Mouse (Mus musculus) cerebellum, adult 9-10 months (tissue): ENCODE data around the gene Catsperz.

ENCODE experiments used
- DNase-seq: peaks from one replicate; pipeline ENCODE4 v3.0.0; 2022

Gene Catsperz

DNA sequence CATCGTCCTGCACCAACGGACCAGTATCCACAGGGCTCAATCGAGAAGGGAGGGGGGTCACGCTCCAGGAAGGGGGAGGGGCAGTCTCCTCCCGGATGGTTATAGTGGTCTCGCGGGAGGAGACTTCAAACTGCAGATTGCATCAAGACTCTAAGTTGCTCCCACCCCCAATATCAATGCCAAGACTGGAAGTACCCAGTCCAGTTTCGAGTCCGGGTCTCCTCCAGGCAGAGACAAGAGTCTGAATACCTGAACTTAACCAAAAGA lies at the start of gene Catsperz:
Gene Catsperz, minus strand, starts transcription at position 74 of the 267 bp plus-strand sequence.
- no peak for DNase-seq

DNA sequence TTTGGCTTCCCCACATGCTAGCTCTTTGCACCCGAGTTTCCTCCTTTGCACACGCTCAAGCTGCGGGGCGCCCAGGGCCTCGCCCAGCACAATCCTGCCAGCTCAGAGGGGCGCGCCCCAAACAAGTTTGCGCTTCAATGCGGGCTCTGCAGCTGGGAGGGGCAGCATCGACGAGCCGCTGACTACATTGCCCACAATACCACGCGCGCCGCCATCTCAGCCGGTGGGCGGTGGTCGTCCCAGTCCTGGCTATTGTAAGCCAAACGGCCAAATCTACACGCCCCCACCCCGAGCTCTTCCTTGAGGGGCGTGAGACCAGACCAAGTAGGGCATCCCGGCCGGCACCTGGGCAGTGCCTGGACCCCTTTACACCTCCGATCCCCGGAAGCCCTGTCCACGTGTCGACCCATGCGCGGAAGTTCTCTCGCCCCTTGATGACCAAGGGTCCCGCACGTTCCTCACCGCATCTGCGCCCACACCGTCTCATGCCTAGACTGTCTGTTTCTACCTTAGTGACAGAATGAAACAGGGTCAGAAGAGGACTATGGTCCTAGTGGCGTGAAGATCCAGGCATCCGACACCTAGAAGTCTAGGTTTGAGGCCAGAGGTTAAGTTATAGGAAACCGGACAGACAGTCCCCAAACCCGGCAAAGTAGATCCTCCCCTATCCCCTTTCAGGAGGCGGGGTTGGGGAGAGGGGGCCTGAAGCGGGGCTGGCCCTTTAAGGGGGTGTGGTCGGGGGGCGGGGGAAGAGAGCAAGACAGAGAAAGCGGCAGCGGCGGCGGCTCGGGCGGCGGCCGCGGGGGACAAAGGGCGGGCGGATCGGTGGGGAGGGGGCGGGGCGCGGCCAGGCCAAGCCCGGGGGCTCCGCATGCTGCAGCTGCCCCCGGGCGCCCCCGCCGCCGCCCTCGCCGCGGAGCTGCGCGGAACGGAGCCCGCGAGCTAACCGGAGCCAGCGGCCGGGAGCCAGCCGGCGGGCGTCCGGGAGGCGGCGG lies 49.3 kb upstream of the Catsperz start, which contains the start of gene Ppp1r14b:
Gene Ppp1r14b, plus strand, starts transcription at position 758 of the 995 bp plus-strand sequence.
- peak; percentile 62 for DNase-seq

DNA sequence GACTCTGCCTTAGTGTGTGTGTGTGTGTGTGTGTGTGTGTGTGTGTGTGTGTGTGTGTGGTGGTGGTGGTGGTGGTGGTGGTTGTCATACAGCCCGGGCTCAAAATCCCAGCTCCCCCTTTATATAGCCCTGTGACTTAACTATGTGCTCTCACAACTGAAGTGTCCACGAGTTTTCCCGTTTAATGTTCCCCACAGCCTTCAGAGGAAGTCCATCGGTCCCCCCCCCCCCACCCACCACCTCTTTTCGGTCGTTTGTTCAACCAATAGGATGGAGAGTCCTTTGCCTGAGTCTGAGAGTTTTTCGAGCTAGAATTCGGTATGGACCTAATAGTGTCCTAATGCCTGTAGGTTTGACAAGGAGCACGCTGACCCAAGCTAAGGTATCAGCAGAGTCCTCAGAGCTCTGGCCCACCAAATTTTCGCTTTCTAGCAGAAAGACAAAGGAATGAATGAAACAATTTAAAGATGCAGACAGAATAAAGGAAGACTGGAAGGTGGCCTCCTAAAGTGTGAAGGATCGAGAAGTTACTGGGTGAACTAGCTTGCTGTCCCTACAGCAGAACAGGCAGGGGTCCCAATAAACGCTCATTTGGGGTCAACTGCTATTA lies 48.5 kb upstream of the Catsperz start:
- DNase-seq = no peak

DNA sequence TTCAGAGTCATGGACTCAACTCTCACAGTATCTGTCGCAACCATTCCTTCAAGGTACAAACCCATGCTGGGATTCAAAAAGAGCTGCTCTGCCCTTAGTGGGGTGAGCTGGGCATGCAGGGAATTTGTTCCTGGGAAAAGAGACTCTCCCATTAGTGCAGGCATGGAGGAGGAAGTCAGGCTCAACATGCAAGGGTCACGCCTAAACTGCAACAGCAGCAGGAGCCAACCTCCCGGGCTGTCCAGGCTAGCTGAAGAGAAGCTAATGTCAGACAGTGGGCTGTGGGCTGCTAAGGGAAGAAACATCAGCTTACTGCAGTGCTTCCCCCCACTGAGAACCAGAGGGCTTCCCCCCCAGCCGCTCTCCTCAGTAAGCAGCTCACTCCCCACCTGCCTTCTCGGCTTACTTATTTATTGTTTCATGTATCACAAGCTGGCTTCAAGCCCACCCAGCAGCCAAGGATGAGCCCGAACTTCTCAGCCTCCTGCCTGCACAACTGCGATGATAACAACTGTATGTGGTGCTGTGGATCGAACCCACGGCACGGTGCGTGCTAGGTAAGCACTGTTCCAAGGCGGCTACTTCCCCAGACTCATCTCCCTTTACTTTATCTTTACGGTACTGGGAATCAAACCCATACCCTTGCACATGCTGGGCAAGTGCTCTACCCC lies 47.2 kb upstream of the Catsperz start:
- no peak for DNase-seq

DNA sequence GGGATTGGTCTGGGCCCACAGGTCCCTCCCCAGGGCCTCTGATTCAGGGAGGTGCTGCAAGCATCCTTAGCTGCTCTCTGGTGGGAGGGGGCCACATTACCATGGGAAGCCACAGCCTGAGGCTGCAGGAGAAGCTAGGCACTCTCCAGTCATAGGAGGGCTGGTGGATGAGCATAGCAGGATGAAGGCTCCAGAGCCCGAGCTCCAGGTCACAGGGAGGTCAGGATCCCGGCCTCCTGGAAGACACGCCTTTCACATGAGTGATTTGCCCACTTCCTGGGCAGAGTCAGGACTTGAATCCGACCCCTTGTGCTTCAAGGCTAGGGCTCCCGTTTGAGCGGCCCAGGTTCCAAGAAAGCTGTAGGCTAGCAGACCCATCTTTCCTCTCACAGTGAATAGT lies 46.5 kb upstream of the Catsperz start:
- DNase-seq = no peak

DNA sequence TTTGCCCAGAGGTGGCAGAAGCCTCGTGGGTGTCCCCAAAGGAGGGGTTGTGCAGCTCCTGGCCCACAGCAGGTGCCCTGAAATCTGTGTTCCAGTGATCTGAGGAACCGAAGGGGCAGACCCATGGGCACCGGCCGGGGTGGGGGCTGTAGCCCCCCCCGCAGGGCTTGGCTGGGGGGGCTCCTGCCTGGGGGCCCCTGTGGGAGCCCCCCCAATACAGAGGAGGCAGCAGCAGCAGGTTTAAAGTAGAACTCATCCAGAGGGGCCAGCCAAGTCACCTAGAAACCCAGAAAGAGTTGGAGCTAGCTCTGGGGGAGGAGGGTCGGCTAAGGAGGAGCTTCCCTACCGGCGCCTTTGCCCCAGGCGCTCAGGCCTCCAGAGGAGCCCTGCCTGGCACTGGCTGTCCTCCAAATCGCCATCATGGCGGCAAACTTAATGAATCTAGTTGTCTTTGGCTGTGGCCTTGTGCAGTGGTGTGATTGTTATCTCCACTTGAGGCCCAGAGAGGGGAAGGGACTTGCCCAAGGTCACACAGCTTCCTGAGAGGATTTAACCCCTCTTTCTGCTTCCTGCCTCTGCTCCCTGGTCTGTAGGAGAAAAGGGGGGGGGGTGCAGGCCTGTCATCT lies 45.4 kb upstream of the Catsperz start:
- DNase-seq = no peak

DNA sequence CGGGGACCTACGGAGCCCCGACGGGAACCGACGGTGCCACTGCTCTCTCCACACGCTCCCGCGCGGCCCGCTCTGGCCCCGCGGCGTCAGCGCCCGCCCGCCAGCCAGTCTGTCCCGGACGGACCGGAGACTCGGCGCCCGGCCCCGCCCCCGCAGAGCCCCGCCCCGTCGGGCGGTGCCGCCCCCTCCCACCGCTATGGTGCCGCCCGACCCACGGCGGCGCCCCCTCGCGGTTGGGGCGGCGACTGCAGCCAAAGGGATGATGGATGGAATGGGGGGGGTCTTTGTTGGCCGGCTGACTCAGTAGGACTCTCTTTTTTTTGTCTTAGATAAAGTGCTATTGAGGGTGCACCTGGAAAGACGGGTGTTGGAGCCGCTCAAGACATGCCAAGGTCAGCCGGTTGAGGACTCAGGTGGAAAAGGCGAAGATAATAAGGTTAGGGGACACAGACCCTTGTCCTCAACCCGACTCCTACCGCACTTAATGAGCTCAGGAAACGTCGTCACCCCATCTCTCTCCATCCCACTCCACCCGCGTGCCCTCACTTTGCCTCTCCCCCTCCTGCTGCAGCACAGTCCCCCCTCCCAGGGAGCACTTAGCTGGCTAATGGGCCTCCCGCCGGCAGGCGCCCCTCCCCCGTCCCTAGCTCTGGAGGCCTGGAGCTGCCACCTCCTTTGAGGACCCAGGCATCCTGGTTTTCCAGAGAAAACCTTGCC lies 44.6 kb upstream of the Catsperz start:
- DNase-seq = no peak

DNA sequence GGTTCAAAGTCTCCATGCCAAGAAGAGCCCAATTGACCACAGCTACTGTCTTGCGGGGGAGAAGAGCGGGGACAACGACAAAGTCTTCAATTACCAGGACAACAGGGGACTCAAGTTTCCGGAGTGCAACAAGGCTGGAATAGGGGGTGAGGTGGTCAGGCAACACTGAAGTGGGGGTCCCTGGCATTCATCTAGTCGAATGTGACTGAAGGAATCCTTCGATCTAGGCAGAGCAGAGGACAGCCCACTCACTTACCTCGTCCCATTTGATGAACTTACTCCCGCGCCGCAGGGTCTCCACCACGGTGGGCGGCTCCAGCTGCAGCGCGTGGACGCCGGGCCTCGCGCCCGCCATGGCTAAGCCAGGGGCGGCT lies 44.1 kb upstream of the Catsperz start:
- no peak for DNase-seq

DNA sequence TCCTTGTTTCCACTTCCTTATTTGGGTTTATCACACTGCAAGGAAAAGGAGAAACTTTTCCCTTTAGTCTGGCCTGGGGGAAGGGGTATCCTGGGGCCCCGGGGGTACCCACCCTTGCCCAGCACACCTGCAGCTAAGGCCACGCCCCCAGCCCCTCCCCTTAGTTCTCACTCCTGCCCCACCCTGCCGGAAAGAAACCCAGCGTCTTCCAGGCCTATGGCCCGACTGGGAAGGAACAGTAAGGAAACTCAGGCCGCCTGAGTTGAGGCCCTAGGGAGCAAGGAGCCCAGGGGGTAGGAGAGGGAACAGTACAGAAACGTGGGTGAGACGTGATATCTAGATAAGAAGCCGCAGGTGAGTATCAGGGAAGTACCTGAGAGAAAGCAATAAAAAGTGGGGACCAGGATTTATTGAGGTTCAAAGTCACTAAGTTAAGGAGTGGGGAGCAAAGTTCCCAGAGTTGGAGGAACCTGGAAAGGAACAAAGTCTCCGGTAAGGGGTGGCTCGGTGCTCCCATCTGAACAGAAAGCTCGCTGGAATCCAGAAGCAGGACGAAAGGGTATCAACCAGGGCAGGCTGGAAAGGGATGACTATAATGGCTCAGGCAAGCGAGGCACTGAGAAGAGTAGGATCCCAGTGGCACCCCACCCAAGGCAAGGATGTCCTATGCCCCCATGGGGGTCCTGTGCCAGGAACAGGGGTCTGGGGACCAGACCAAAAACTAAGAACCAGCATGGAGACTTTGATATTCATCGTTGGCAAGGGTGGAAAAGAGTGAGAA lies 43.5 kb upstream of the Catsperz start:
- no peak for DNase-seq

DNA sequence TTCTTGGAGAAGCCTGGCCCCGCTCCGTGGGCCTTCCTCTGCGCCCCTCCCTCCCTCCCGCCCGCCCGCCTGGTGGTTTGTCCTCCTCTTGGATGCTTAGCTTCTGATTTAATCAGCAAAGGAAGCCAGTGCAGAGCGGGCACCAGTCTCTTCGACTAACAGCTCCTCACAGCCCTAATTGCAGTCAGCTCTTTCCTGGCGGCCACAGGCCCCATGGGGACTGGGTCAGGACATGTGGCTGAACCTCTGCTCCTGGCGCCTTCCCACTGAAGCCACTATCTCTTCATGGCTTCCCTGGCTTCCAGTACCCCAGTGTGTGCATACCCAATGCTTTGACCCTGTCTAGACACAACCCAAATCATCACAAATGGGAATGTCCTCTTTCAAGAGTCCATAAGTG lies 31.3 kb upstream of the Catsperz start:
- no peak for DNase-seq

DNA sequence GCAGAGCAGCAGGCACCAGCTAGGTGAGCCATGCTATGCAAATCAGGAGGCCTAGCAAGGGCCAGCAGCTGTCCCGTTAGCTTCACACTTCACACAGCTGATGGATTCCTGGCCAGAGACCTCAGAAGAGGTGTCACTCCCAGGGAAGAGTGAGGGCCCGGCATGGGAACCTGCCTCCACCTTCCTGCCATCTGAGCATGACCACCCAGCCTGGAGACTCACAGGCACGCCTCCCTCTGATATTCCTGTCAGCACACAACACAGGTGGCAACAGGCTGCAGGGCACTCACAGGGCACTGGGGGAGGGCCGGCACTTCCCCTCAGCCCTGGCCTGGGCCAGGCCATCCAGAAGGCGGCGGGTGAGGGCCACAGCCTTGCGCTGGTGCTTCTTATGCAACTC lies 30.2 kb upstream of the Catsperz start:
- DNase-seq = no peak

DNA sequence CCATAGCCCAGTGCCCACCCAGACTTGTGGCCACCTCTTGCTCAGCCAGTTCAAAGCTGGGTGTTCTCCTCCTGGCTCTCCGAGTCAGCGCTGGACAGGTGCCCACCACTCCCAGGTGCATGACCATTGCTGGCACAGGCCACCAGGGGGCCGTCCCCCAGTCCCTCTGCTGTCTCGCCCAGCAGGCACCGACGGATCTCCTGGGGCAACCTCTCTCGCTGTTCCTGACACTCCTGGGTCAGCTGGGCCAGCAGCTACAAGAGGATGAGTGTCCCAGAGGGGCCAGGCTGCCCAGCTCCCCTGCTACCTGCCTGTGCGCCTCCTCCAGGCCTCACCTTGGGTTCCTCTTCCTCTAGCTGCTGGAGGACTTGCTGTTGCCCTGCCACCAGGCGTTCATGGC lies 28.9 kb upstream of the Catsperz start:
- no peak for DNase-seq

DNA sequence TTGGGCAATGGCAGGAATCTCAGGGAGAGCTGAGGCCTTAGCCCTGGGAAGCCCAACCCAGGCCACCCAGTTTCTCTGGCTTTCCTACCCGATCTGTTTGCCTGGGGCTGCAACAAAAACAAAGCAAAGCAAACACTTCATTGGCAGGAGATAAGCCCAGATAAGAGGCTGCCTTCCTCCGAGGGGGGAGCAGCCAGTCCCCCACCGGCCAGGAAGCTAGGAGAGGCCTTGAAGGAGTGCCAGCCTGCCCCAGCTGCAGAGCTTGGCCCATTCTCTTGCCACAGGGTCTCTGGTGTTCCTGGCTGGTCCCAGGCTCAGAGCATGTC lies 27.5 kb upstream of the Catsperz start:
- DNase-seq = no peak

DNA sequence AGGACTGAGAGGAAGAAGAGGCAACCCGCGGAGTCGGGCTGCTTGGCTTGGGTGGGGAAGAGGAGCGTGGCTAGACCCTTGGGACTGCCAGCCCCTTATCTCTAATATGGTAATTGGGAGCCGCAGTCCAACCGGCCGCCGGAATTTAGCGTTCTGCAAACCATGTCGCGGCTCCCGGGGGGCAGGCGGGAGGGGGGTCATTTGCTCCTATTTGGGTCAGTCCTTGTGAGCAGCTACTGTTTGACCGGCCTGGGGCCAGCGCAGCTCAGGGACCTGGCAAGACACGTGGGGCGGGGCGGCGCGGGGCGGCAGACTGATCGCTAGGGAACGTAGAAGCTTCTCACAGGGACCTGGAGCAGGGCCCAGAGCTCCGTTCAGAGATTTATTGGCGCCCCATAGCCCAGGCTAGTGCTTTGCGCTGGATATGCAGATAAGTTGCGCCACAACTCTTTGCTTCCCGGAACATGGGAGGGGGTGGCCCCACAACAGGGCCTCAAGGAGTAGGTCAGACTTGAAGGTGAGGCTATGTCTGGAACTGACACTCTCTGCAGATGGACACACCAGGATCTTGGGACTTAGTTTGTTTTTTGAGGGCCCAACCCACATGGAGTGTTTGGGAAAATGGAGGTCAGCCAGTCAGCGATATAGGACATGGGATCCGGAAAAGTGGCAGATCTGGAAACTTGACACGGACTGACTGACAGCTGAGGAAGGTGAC lies 27.0 kb upstream of the Catsperz start:
- peak; percentile 85 for DNase-seq

DNA sequence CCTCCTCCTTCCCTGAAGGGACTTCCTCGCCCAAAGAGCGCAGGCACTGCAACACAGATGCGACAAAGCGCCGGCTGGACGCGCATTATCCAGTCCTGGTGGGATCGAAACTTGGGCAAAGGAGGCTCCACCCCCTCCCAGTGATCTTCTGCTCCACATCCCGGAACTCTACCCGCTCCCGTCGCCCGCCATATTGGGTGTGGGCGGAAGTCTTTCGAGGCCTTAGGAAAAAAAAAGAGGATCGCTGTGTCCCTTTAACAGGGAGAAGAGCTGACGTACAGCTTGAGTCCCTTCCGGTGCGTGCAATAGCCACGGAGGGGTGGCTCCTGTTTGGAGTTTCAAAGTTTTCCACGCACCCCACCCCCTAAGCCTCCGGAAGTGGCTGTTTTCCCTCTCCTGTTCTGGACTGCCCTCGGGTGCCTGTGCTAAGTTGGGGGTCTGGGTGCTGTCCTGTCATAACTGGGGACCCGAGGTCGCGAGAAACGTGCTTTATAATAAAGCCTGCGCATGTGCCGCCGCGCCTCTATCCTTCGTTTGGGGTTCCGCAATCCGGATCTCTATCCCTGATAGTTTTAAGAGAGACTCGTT lies 26.3 kb upstream of the Catsperz start:
- DNase-seq = peak; percentile 95

DNA sequence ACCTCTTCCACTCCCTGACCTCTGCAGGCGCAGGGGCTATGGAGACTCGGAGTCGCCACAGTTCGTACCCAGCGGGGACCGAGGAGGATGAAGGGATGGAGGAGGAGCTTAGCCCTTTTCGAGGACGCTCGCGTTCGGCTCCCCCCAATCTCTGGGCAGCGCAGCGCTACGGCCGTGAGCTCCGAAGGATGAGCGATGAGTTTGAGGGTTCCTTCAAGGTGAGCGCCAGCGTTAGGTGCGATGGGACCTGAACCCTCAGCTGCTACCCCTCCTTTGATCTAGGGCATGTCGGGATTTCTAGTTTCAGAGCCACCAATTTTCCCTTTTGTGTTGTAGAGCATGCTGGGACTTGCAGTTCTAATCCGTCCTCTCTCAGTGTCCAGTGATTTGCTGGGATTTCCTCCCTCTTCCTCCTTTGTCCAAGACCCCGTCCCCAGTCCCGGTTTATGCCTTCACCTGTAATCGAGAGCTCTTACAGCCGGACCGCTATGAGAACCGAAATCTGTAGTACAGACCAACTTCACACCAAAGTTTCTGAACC lies 25.5 kb upstream of the Catsperz start:
- peak; percentile 82 for DNase-seq

DNA sequence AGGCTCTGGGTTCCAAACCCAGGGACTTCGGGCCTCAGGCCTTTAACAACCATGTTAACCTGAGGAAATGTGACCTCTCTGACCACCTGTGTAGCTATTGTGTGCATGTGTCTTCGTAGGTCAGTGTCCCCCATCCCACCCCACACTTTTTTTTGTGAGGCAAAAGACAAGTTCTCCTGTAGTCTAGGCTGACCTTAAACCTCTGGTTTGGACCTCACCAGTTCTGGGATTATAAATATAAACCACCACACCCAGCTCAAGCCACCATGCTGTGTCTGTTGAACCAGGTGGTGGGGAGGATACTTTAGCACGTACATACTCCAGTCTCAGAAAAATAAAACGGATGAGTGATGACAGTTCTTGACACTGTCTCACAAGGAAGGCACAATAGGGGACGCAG lies 24.8 kb upstream of the Catsperz start:
- no peak for DNase-seq

DNA sequence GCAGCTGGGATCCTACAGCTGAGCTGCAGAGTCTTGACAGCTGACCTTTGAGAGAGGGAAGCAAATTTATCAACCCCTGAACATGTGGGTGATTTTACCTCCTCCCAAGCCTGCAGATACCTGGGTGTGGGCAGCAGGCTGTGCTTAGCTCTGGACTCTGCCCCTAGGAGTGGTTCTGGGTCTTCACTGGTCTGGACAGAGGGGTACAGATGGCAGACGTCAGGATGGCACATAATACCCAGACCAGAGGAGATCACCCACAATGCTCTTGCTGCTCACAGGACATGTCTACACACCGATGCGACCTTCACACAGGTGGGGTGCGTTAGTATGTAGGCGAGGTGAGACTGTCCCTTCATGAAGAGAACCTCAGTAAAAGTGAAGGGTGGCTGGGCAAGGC lies 24.4 kb upstream of the Catsperz start:
- DNase-seq = no peak

DNA sequence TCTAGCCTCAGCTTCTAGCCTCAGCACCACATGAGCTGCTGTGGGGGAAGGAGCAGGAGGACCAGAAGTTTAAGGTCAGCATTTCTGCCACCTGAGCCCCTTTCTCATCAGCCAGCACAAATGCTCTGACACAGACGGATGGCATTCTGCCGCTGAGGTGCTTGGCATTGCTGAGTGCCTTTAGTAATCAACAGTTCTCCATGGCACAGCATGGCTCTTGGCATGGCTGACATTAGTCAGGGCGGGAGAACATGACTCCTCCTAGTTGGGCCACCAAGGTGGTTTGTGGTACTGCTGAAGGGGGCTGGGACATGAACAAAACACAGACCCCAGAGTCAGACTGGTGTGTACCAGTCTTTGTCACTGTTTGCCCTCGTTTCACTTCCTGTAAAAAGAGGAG lies 23.0 kb upstream of the Catsperz start:
- DNase-seq = peak; percentile 84

DNA sequence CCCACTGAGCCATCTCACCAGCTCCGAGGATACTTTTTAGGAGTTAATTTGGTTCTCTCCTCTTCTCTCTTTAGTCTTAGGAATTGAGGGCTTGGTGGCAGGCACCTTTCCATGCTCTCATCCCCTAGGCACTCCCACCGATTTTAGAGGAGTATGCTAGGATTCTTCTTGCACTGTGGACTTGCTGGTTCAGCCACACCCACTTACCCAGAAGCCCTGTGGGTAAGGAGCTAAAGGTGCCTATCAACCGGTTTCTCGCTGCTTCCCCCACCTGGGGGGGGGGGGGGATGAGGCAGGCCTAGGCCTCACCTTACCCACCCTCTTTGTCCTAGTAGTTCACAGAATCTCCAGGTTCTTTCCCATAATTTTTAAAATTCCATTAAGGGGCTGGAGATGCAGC lies 22.6 kb upstream of the Catsperz start:
- DNase-seq = no peak

DNA sequence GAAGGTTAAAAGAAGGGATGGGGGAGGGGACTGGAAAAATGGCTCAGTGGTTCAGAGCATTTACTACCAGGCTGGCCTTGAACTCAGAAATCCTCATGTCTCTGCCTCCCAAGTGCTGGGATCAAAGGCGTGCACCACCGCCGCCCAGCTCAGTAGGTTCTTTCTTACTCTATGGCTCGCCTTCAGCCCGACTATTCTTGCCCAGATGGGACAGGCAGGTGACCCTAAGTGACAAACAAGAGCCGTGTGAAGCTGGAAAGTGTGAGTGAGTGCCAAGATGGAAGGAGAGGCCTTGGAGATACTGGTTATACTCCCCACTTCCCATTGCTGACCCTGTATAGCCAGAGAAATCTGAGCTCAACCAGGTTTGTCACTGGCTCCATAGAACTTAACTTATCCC lies 18.5 kb upstream of the Catsperz start:
- no peak for DNase-seq
